Mouse (Mus musculus) neural tube, embryonic 14.5 days (tissue): ENCODE measurements around the gene Lrwd1. TPM values are rescaled to one million over a fixed set of nuclear protein-coding genes. Genes with fewer than 3 reads are reported as not detected.

ENCODE experiments used
- ATAC-seq: fragments of 200-750 bp; cut with Nextera tagmentation; 2 replicates; pipeline ENCODE4 v1.8.0; 2017; ENCODE audit warnings: low read depth, mild to moderate bottlenecking, moderate TSS enrichment, moderate library complexity
- H3K27ac ChIP-seq: fragments of 300-500 bp; sonication (generic); 2 replicates; pipeline ENCODE4 v1.5.1; 2014; ENCODE audit warnings: low read depth, mild to moderate bottlenecking, control low read depth, low read length, moderate library complexity, mixed read lengths
- H3K27me3 ChIP-seq: fragments of 300-500 bp; sonication (generic); 2 replicates; pipeline ENCODE4 v1.6.1; 2014; ENCODE audit warnings: low read length; ENCODE audit not compliant: control insufficient read depth, insufficient read depth
- H3K36me3 ChIP-seq: fragments of 300-500 bp; sonication (generic); 2 replicates; pipeline ENCODE4 v1.6.1; 2014; ENCODE audit warnings: low read length, mixed read lengths; ENCODE audit not compliant: control insufficient read depth, insufficient read depth
- H3K4me1 ChIP-seq: fragments of 300-500 bp; sonication (generic); 2 replicates; pipeline ENCODE4 v1.6.1; 2014; ENCODE audit warnings: low read length; ENCODE audit not compliant: control insufficient read depth, insufficient read depth
- H3K4me2 ChIP-seq: fragments of 300-500 bp; sonication (generic); 2 replicates; pipeline ENCODE4 v1.6.1; 2014; ENCODE audit warnings: mild to moderate bottlenecking, low read depth, low read length, control low read depth
- H3K4me3 ChIP-seq: fragments of 300-500 bp; sonication (generic); 2 replicates; pipeline ENCODE4 v1.5.1; 2014; ENCODE audit warnings: low read depth, low read length, control low read depth, mixed read lengths
- H3K9ac ChIP-seq: fragments of 300-500 bp; sonication (generic); replicated peaks from 2 replicates; pipeline ENCODE4 v1.6.1; 2014; ENCODE audit warnings: low read depth, mild to moderate bottlenecking, control low read depth, low read length, mixed read lengths
- H3K9me3 ChIP-seq: fragments of 300-500 bp; sonication (generic); 2 replicates; pipeline ENCODE4 v1.6.1; 2016; ENCODE audit warnings: low read length; ENCODE audit not compliant: control insufficient read depth
- WGBS: fragments of 180-500 bp; shearing (Covaris S2); extraction: QIAGEN DNeasy Blood & Tissue Kit; methylation state at CpG from one replicate; pipeline ENCODE4 v1.1.7; 2014; 5-methylcytosine and 5-hydroxymethylcytosine counted together
- polyA plus RNA-seq: library from polyadenylated mRNA; unstranded; fragments of >200 nt; fragmentation: Nextera tagmentation; extraction: Ambion mirVana; gene quantifications from 2 replicates; pipeline ENCODE4 v1.2.1, GENCODE M21; 2014

Gene Lrwd1
- 17.5 and 20.7 TPM in 2 replicates for polyA plus RNA-seq

- Histone ChIP-seq H3K9ac (peak within 1 kb of the TSS; percentile 76), H3K4me3 (peak within 1 kb of the TSS; percentile 74), H3K36me3 (peaks cover 16% of the 10 kb centered on the region; the same call in 1 of the 2 replicates), H3K4me1 (peaks cover 10% of the 10 kb centered on the region), H3K4me2 (peak within 1 kb of the TSS; percentile 72), H3K9me3 (no peaks in the 10 kb centered on the region), H3K27ac (peak within 1 kb of the TSS; percentile 34; the same call in 1 of the 2 replicates), H3K27me3 (no peaks in the 10 kb centered on the region)
- WGBS = under 1% methylated on average over 60 of the region's 60 CpGs
- ATAC-seq = peak; percentile 94
Observed at GRCm38 (mm10) chr5:136135571-136136291, at the start of gene Lrwd1, which contains the start of gene Alkbh4. Lrwd1 (minus strand) TSS chr5:136136074. Alkbh4 (plus strand) TSS chr5:136136146.

- 94% methylated on average over 7 of the region's 7 CpGs for WGBS
- Histone ChIP-seq H3K27me3 (no peaks in the 10 kb centered on the region), H3K9ac (no peak overlapping the region), H3K27ac (no peak overlapping the region), H3K9me3 (no peaks in the 10 kb centered on the region), H3K4me2 (no peak overlapping the region), H3K4me3 (no peak overlapping the region), H3K36me3 (peaks cover 37% of the 10 kb centered on the region), H3K4me1 (no peaks in the 10 kb centered on the region)
- no peak for ATAC-seq
Observed at GRCm38 (mm10) chr5:136183766-136184165, 47.9 kb upstream of the Lrwd1 start.

- WGBS = 94% methylated on average over 4 of the region's 4 CpGs
- Histone ChIP-seq H3K36me3 (peaks cover 33% of the 10 kb centered on the region), H3K4me3 (no peak overlapping the region), H3K27me3 (no peaks in the 10 kb centered on the region), H3K27ac (no peak overlapping the region), H3K4me2 (no peak overlapping the region), H3K4me1 (no peaks in the 10 kb centered on the region), H3K9me3 (no peaks in the 10 kb centered on the region), H3K9ac (no peak overlapping the region)
- no peak for ATAC-seq
Observed at GRCm38 (mm10) chr5:136182830-136183229, 47.0 kb upstream of the Lrwd1 start.

- no peak overlapping the region for H3K4me3 ChIP-seq
- no peaks in the 10 kb centered on the region for H3K27me3 ChIP-seq
- no peak for ATAC-seq
- H3K9ac ChIP-seq = no peak overlapping the region
- H3K36me3 ChIP-seq = peaks cover 33% of the 10 kb centered on the region
- H3K27ac ChIP-seq = no peak overlapping the region
- no peak overlapping the region for H3K4me2 ChIP-seq
- no peaks in the 10 kb centered on the region for H3K4me1 ChIP-seq
- no peaks in the 10 kb centered on the region for H3K9me3 ChIP-seq
- WGBS = 88% methylated on average over 6 of the region's 6 CpGs
Observed at GRCm38 (mm10) chr5:136182049-136182448, 46.2 kb upstream of the Lrwd1 start.

- Histone ChIP-seq H3K4me2 (no peak overlapping the region), H3K4me3 (no peak overlapping the region), H3K9me3 (no peaks in the 10 kb centered on the region), H3K9ac (no peak overlapping the region), H3K4me1 (no peaks in the 10 kb centered on the region), H3K27me3 (no peaks in the 10 kb centered on the region), H3K36me3 (peaks cover 32% of the 10 kb centered on the region), H3K27ac (no peak overlapping the region)
- no peak for ATAC-seq
- WGBS = 86% methylated on average over 6 of the region's 6 CpGs
Observed at GRCm38 (mm10) chr5:136181197-136181596, 45.3 kb upstream of the Lrwd1 start.

- no peaks in the 10 kb centered on the region for H3K4me1 ChIP-seq
- no peak for ATAC-seq
- H3K4me2 ChIP-seq = no peak overlapping the region
- peaks cover 30% of the 10 kb centered on the region for H3K36me3 ChIP-seq
- 61% methylated on average over 5 of the region's 5 CpGs for WGBS
- H3K9me3 ChIP-seq = no peaks in the 10 kb centered on the region
- no peak overlapping the region for H3K4me3 ChIP-seq
- no peaks in the 10 kb centered on the region for H3K27me3 ChIP-seq
- H3K27ac ChIP-seq = no peak overlapping the region
- H3K9ac ChIP-seq = no peak overlapping the region
Observed at GRCm38 (mm10) chr5:136179594-136179993, 43.7 kb upstream of the Lrwd1 start.

- 38% methylated on average over 9 of the region's 9 CpGs for WGBS
- Histone ChIP-seq H3K4me2 (no peak overlapping the region), H3K4me3 (no peak overlapping the region), H3K9ac (0 out of 2 replicates have a peak overlapping the region, but pooled peaks have one; percentile 0), H3K9me3 (no peaks in the 10 kb centered on the region), H3K4me1 (peaks cover 17% of the 10 kb centered on the region), H3K36me3 (peaks cover 3% of the 10 kb centered on the region; the same call in 1 of the 2 replicates), H3K27me3 (no peaks in the 10 kb centered on the region), H3K27ac (no peak overlapping the region)
- ATAC-seq = no peak
Observed at GRCm38 (mm10) chr5:136173606-136174463, 38.0 kb upstream of the Lrwd1 start.

- H3K36me3 ChIP-seq = no peaks in the 10 kb centered on the region
- 82% methylated on average over 9 of the region's 9 CpGs for WGBS
- H3K4me3 ChIP-seq = no peak overlapping the region
- no peak overlapping the region for H3K9ac ChIP-seq
- no peak for ATAC-seq
- no peaks in the 10 kb centered on the region for H3K27me3 ChIP-seq
- no peak overlapping the region for H3K4me2 ChIP-seq
- no peak overlapping the region for H3K27ac ChIP-seq
- peaks cover 17% of the 10 kb centered on the region for H3K4me1 ChIP-seq
- H3K9me3 ChIP-seq = no peaks in the 10 kb centered on the region
Observed at GRCm38 (mm10) chr5:136172939-136173338, 37.1 kb upstream of the Lrwd1 start.
